Mouse (Mus musculus): ENCODE measurements at regions not wholly inside any gene's neighbourhood (a gene's known extent, or its start where the extent isn't known, plus 50 kb on each side); places are given as distances from the start of the nearest gene placed in this dataset.
A peak's percentile ranks its signal among the peaks of the same experiment; 100 is the strongest.

DNA sequence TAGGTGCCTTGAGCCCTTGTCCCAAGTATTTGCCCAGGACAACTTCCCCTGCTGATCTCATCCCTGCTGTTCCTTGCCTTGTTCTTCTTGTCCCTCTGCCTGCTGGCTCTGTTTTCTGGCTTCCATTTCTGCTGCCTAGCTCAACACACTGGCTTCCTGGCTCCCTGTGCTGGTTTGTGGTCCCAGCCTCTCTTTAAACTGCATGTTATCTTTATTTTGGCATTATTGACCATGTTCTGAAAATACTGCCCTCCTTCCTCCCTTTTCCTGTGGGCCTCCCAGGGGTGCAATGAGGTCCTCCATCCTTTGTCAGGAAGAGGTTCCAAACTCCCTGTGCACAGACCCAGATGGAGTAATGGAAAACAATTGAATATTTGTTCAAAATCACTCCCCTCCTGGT lies 97.9 kb upstream of the Arhgap32 start:
- Histone ChIP-seq H3K27me3 (replicated peaks; ENCODE audit: low read depth, poor library complexity, severe bottlenecking) (no peaks in the 10 kb centered on the region), H3K36me3 (replicated peaks) (no peaks in the 10 kb centered on the region), H3K4me3 (no peak overlapping the region), H3K27ac (replicated peaks) (no peak overlapping the region), H3K4me1 (peaks cover 21% of the 10 kb centered on the region), H3K9me3 (no peaks in the 10 kb centered on the region)
- DNase-seq (ENCODE audit: low spot score): no peak

DNA sequence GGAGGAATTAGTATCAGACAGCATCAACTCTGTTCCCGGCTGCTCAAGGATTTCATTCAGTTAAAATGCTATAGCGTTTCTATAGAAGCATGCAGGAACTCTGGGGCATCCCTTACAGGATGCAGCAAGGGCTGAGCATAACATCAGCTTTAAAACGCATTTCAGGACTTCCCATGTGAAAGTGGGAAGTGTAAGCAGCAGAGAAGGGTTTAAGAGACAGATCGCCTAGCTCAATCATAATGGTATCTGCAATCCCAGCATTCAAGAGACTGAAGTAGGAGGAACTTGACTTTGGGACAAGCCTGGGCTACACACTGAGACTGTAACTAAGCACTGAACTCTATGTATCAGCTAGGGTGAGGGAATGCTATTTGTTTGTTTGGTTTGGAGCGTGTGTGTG lies 96.2 kb upstream of the Arhgap32 start:
- WGBS: 87% methylated on average over 5 of the region's 5 CpGs
- no peaks in the 10 kb centered on the region for H3K27me3 ChIP-seq (replicated peaks; ENCODE audit: low read depth, poor library complexity, severe bottlenecking)

DNA sequence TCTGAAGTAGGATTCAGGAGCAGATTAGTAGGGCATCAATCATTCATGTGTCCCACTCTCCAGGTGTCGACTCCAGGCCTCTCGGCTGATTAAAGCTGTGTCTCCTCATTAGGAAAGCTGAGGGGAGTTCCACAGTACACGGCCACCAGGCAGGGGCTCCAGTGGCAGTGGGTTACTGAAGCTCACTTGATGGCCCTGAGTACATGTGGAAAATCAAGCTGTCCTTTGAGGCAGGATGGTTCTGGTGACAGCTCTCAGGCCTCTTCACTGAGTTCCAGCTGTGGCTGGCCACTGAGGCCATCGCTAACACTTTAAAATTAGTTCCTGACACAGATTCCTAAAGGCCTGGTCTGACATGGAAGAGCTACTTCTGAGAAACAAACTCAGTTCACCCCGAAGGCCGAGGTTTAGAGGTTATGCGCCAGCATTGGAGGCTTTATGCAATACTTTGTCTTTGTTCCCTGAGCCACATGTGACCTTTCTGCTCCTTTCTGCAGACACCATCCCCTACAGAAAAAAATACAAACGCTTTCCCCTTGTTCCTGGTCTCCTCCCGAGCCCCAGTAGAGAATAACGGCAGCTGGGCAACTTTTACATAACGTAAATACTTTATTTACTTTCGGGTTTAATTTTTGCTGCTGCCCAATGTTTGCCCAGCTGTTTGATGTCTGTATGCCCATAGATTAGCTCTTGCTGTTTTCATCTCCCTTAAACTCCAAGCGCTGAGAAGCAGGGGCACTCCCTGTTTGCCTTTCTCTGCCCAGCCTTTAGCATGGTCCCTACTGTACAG lies 94.8 kb upstream of the Arhgap32 start:
- no peaks in the 10 kb centered on the region for H3K36me3 ChIP-seq (replicated peaks)
- H3K4me3 ChIP-seq: no peak overlapping the region
- H3K9me3 ChIP-seq: no peaks in the 10 kb centered on the region
- WGBS: 26% methylated on average over 13 of the region's 13 CpGs
- peak; percentile 27 for DNase-seq (ENCODE audit: low spot score)
- peaks cover 21% of the 10 kb centered on the region for H3K4me1 ChIP-seq
- peak overlapping the region; percentile 80 for H3K27ac ChIP-seq (replicated peaks)
- no peaks in the 10 kb centered on the region for H3K27me3 ChIP-seq (replicated peaks; ENCODE audit: low read depth, poor library complexity, severe bottlenecking)

More for the DNA sequence above, 96.2 kb upstream of the Arhgap32 start:
- no peak for DNase-seq (ENCODE audit: low spot score)
- no peaks in the 10 kb centered on the region for H3K36me3 ChIP-seq (replicated peaks)
- H3K27ac ChIP-seq (replicated peaks): no peak overlapping the region
- H3K4me1 ChIP-seq: peaks cover 21% of the 10 kb centered on the region
- no peak overlapping the region for H3K4me3 ChIP-seq
- no peaks in the 10 kb centered on the region for H3K9me3 ChIP-seq

DNA sequence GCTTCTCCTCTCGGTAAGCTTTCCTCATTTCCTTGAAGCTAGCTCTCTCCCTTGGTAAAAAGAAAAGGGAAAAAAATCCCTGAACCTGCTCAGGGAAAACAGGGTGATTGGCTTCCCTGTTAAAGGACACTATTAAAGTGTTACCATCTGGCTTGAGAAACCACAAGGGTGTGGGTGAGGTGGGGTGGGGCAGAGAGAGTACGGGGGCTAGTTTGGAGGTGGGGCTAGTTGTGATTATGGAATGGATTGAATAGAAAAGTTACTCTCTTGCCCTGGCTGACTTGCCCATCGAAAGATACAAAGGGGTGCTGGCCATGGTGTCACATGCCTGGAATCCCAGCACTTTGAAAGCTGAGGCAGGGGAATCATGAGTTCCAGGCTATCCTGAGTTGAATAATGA lies 94.2 kb upstream of the Arhgap32 start:
- H3K9me3 ChIP-seq: no peaks in the 10 kb centered on the region
- no peak overlapping the region for H3K4me3 ChIP-seq
- no peaks in the 10 kb centered on the region for H3K36me3 ChIP-seq (replicated peaks)
- peaks cover 21% of the 10 kb centered on the region for H3K4me1 ChIP-seq
- 31% methylated on average over 3 of the region's 3 CpGs for WGBS
- no peaks in the 10 kb centered on the region for H3K27me3 ChIP-seq (replicated peaks; ENCODE audit: low read depth, poor library complexity, severe bottlenecking)
- H3K27ac ChIP-seq (replicated peaks): peak overlapping the region; percentile 80
- peak; percentile 20 for DNase-seq (ENCODE audit: low spot score)

DNA sequence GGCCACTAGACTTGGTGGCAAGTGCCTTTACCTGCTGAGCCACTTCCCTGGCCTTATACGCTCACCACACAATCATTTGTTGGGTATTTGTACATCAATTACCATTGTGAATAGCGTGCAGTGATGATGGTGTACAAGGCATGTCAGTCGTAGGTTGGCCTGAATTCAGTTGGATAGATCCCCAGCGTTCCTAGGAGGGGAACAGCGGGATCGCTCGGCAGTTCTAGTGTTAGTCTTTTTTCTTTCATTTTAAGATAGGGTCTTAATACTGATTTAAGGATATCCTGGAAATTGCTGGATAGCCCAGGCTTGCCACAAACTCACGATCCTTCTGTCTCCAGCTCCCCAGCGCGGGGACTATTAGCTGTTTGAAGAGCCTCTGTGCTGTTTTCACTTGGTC lies 92.9 kb upstream of the Arhgap32 start:
- Histone ChIP-seq H3K9me3 (no peaks in the 10 kb centered on the region), H3K4me3 (no peak overlapping the region), H3K27ac (replicated peaks) (no peak overlapping the region), H3K27me3 (replicated peaks; ENCODE audit: low read depth, poor library complexity, severe bottlenecking) (no peaks in the 10 kb centered on the region), H3K36me3 (replicated peaks) (no peaks in the 10 kb centered on the region), H3K4me1 (peaks cover 21% of the 10 kb centered on the region)
- 92% methylated on average over 10 of the region's 10 CpGs for WGBS
- DNase-seq (ENCODE audit: low spot score): no peak

DNA sequence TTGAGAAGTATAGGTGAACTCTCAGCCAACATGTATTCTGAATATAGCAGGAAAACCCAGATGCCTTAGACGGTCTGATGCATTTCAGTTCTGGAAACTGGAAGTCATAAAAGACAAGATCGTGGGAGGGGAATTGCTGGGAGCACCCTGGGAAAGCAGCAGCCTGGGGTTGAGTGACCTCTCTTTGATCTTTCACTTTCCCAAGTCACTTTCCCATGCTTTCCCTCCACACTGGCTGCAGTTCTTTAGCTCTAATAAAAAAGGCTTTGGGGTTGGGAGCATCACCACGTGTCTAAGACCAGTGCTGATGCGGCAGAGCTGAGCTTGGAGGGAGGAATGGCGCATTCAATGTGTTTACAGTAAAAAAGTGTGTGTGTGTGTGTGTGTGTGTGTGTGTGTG lies 91.2 kb upstream of the Arhgap32 start:
- Histone ChIP-seq H3K4me3 (no peak overlapping the region), H3K27me3 (replicated peaks; ENCODE audit: low read depth, poor library complexity, severe bottlenecking) (0 out of 2 replicates have a peak, but pooled peaks cover 2% of the 10 kb centered on the region), H3K36me3 (replicated peaks) (no peaks in the 10 kb centered on the region), H3K27ac (replicated peaks) (no peak overlapping the region), H3K4me1 (peaks cover 22% of the 10 kb centered on the region), H3K9me3 (no peaks in the 10 kb centered on the region)
- no peak for DNase-seq (ENCODE audit: low spot score)
- WGBS: 53% methylated on average over 5 of the region's 5 CpGs

DNA sequence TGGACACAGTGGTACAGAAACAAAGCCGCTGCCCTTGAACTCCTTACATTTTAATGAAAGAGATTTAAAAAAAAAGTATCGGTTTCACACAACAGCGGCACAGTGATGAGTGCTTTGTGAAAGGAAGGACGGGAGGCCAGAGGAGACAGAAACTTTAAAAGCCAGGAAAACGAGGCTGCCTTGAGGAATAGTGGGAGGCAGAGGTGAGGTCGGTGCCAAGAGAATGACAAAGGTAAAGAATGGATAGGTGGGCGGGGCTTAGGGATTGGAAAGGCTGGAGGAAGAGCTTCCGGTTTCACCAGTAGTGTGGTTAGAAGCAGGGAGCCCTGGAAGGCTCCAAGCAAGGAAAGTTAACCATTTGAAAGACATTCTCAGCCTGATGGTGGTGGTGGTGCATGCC lies 88.0 kb upstream of the Arhgap32 start:
- H3K27ac ChIP-seq (replicated peaks): no peak overlapping the region
- 0 out of 2 replicates have a peak, but pooled peaks cover 15% of the 10 kb centered on the region for H3K27me3 ChIP-seq (replicated peaks; ENCODE audit: low read depth, poor library complexity, severe bottlenecking)
- H3K4me1 ChIP-seq: peaks cover 10% of the 10 kb centered on the region; the same call in 1 of the 2 replicates
- H3K36me3 ChIP-seq (replicated peaks): no peaks in the 10 kb centered on the region
- no peak overlapping the region for H3K4me3 ChIP-seq
- no peak for DNase-seq (ENCODE audit: low spot score)
- 35% methylated on average over 8 of the region's 8 CpGs for WGBS
- no peaks in the 10 kb centered on the region for H3K9me3 ChIP-seq

DNA sequence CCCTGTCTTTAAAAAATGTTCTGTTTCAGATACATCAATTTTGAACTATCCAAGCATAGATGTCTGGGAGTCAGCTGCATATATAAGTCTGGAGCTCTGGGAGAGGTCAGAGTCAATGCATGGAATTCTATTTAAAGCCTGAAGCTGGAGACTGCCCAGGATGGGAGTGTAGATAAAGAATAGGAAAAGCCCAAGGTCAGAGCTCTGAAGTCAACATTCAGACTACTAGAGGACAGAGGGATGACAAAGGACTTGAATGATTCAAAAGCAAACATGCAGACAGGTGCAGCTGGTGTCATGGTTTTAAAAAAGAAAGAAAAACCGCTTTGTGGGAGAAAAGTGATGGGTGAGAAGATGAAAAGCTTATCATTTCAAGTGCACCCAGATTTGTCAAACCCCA lies 86.9 kb upstream of the Arhgap32 start:
- WGBS: 90% methylated on average over 1 of the region's 1 CpGs
- H3K9me3 ChIP-seq: no peaks in the 10 kb centered on the region
- DNase-seq (ENCODE audit: low spot score): no peak
- no peaks in the 10 kb centered on the region for H3K36me3 ChIP-seq (replicated peaks)
- peaks cover 21% of the 10 kb centered on the region for H3K4me1 ChIP-seq
- H3K27me3 ChIP-seq (replicated peaks; ENCODE audit: low read depth, poor library complexity, severe bottlenecking): 0 out of 2 replicates have a peak, but pooled peaks cover 15% of the 10 kb centered on the region
- H3K4me3 ChIP-seq: no peak overlapping the region
- H3K27ac ChIP-seq (replicated peaks): no peak overlapping the region

DNA sequence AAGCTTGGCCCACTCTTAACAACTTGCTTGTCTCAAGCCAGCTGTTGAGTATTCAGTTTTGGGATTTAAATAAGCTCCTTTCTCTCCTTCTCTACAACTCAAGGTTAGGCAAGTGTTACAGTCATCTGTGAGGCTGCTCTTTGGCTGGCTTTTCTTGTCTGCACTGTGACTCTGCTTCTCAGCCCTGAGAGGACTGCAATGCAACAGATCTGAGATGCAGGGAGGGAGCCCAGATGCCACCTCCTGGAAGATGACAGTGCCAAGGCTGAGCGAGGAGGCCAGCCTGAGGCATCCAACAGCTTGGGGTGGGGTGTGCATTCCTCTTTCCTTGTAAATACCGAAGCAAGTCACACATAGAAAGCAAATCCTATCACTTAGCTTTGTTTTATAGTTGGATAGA lies 86.2 kb upstream of the Arhgap32 start:
- H3K27ac ChIP-seq (replicated peaks): no peak overlapping the region
- WGBS: 59% methylated on average over 2 of the region's 2 CpGs
- peaks cover 28% of the 10 kb centered on the region for H3K4me1 ChIP-seq
- no peaks in the 10 kb centered on the region for H3K36me3 ChIP-seq (replicated peaks)
- H3K27me3 ChIP-seq (replicated peaks; ENCODE audit: low read depth, poor library complexity, severe bottlenecking): 0 out of 2 replicates have a peak, but pooled peaks cover 15% of the 10 kb centered on the region
- no peak for DNase-seq (ENCODE audit: low spot score)
- H3K9me3 ChIP-seq: no peaks in the 10 kb centered on the region
- no peak overlapping the region for H3K4me3 ChIP-seq

DNA sequence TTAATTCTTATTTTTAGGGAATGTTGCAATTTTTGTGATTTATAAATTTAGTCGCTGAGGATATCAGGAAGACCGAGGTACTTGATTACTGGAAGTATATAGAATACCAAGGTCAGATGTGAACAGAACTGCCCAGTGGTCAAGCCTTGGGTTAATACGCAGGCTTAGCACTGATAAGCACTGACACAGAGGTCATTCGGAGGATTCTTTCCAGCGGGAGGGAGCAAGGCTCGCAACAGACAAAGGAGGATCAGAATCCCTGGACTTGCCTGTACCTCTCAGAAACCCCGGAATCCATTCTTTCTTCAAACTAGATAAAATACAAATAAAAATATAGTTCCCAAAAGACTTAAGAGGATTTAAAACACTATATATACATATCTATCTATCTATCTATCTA lies 85.7 kb upstream of the Arhgap32 start:
- 0 out of 2 replicates have a peak, but pooled peaks cover 15% of the 10 kb centered on the region for H3K27me3 ChIP-seq (replicated peaks; ENCODE audit: low read depth, poor library complexity, severe bottlenecking)
- H3K4me1 ChIP-seq: peaks cover 32% of the 10 kb centered on the region
- WGBS: 75% methylated on average over 7 of the region's 7 CpGs
- H3K27ac ChIP-seq (replicated peaks): no peak overlapping the region
- H3K4me3 ChIP-seq: no peak overlapping the region
- H3K9me3 ChIP-seq: no peaks in the 10 kb centered on the region
- DNase-seq (ENCODE audit: low spot score): no peak
- no peaks in the 10 kb centered on the region for H3K36me3 ChIP-seq (replicated peaks)

DNA sequence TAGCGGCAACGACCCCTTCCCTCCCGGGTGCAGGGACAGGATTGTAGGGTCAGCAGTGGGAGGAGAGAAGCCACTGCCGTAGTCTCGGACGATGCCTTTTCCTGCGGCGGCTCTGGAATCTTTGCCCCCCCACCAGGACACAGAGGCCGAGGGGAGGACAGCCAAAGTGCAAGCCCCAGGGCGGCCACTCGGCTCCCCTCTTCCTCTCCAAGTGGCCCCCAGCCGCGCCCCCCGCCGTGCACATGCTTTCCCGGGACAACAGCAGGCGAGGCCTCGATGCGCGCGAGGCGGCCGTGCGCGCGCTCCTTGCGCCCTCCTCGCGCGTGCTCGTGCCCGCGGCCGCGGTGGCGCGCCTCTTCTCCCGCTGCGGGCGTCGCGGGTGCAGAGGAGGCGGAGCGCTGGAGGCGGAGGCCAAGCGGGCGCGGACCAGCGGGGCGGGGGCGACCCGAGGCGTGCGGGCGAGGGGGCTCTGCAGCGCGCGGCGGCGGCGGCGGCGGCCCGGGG lies 83.9 kb upstream of the Arhgap32 start:
- H3K27ac ChIP-seq (replicated peaks): peak overlapping the region; percentile 94
- peaks cover 32% of the 10 kb centered on the region for H3K4me1 ChIP-seq
- DNase-seq (ENCODE audit: low spot score): peak; percentile 92
- WGBS: 3% methylated on average over 64 of the region's 64 CpGs
- H3K27me3 ChIP-seq (replicated peaks; ENCODE audit: low read depth, poor library complexity, severe bottlenecking): 0 out of 2 replicates have a peak, but pooled peaks cover 15% of the 10 kb centered on the region
- no peaks in the 10 kb centered on the region for H3K9me3 ChIP-seq
- H3K36me3 ChIP-seq (replicated peaks): no peaks in the 10 kb centered on the region
- H3K4me3 ChIP-seq: peak overlapping the region; percentile 91

DNA sequence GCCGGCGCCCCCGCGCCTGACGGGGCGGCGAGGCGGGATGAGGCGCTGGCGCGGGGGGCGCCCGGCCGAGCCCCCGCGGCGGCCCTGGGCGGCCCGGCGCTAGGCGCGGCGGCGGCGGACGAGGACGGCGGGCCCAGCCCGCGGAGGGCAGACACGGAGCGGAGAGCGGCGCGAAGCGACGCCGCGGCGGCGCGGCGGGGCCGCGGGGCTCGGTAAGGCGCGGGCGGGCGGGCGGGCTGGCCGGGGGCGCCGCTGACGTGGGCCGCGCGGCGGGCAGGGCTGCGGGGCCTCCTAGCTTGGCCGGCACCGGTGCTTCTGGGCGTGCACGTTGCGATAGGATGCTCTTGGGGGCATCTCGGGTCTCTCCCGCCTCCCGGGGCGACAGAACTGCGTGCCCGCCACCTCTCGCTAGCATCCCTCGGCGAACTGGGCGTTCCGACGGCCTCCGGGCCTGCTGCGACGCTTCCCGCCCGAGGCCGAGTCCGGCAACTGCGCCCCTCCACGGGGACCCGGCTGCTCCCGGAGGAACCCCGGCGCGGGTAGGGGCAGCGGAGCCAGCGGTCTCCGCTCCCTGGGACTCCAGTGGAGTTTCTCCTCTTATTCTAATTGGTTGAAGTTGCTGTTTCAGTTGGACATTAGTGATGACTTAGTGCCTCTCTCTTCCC lies 83.3 kb upstream of the Arhgap32 start:
- H3K4me1 ChIP-seq: peaks cover 32% of the 10 kb centered on the region
- WGBS: 7% methylated on average over 93 of the region's 94 CpGs
- H3K27me3 ChIP-seq (replicated peaks; ENCODE audit: low read depth, poor library complexity, severe bottlenecking): 0 out of 2 replicates have a peak, but pooled peaks cover 15% of the 10 kb centered on the region

DNA sequence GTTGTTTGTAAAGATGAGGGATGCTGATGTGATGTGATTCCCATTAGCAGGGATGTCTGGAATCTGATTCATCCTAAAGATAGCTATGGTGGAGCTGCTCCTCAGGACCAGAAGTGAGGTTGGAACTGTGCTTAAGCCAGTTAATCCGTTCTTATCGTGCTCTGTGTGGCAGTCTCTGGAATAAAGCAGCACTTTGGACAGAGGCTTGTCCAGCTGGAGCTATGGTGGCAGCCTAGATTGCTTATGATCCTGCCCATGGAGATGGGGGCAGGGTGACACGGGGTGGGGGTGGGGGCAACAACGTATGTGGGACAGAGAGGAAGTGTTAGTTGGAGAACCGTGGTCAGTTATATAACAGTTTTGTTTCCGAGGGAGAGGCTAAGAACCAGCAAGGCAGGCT lies 82.0 kb upstream of the Arhgap32 start:
- H3K27ac ChIP-seq (replicated peaks): no peak overlapping the region
- peaks cover 41% of the 10 kb centered on the region for H3K4me1 ChIP-seq
- H3K4me3 ChIP-seq: peak overlapping the region; percentile 91
- DNase-seq (ENCODE audit: low spot score): peak; percentile 30
- no peaks in the 10 kb centered on the region for H3K36me3 ChIP-seq (replicated peaks)
- no peaks in the 10 kb centered on the region for H3K9me3 ChIP-seq
- 24% methylated on average over 6 of the region's 6 CpGs for WGBS
- 0 out of 2 replicates have a peak, but pooled peaks cover 15% of the 10 kb centered on the region for H3K27me3 ChIP-seq (replicated peaks; ENCODE audit: low read depth, poor library complexity, severe bottlenecking)

More for the DNA sequence above, 83.3 kb upstream of the Arhgap32 start:
- Histone ChIP-seq H3K4me3 (peak overlapping the region; percentile 91), H3K9me3 (no peaks in the 10 kb centered on the region), H3K36me3 (replicated peaks) (no peaks in the 10 kb centered on the region), H3K27ac (replicated peaks) (peak overlapping the region; percentile 94)
- peak; percentile 75 for DNase-seq (ENCODE audit: low spot score)

Data from embryonic facial prominence, embryonic 10.5 days (tissue).